Mouse (Mus musculus) forebrain, embryonic 12.5 days (tissue): Measurements from ENCODE around the gene Pkn3. TPM values are rescaled to one million over a fixed set of nuclear protein-coding genes. Genes with fewer than 3 reads are reported as not detected.

ENCODE experiments used
- ATAC-seq: fragments of 200-750 bp; cut with Nextera tagmentation; 2 replicates; pipeline ENCODE4 v1.8.0; 2017; ENCODE audit warnings: moderate TSS enrichment; ENCODE audit not compliant: low FRiP score
- H3K27ac ChIP-seq: fragments of 300-500 bp; sonication (generic); 2 replicates; pipeline ENCODE4 v1.5.1; 2016; ENCODE audit warnings: mild to moderate bottlenecking
- H3K27me3 ChIP-seq: fragments of 300-500 bp; sonication (generic); 2 replicates; pipeline ENCODE4 v1.6.1; 2016; ENCODE audit warnings: mild to moderate bottlenecking
- H3K36me3 ChIP-seq: fragments of 300-500 bp; sonication (generic); replicated peaks from 2 replicates; pipeline ENCODE4 v1.6.1; 2016; ENCODE audit warnings: mild to moderate bottlenecking
- H3K4me1 ChIP-seq: fragments of 300-500 bp; sonication (generic); 2 replicates; pipeline ENCODE4 v1.6.1; 2016
- H3K4me2 ChIP-seq: fragments of 300-500 bp; sonication (generic); 2 replicates; pipeline ENCODE4 v1.6.1; 2016; ENCODE audit warnings: mild to moderate bottlenecking, moderate library complexity
- H3K4me3 ChIP-seq: fragments of 300-500 bp; sonication (generic); replicated peaks from 2 replicates; pipeline ENCODE4 v1.5.1; 2016; ENCODE audit warnings: mild to moderate bottlenecking
- H3K9ac ChIP-seq: fragments of 300-500 bp; sonication (generic); 2 replicates; pipeline ENCODE4 v1.6.1; 2016; ENCODE audit warnings: mild to moderate bottlenecking
- H3K9me3 ChIP-seq: fragments of 300-500 bp; sonication (generic); 2 replicates; pipeline ENCODE4 v1.6.1; 2016
- WGBS: fragments of 180-500 bp; shearing (Covaris S2); methylation state at CpG from one replicate; pipeline ENCODE4 v1.1.7; 2016; 5-methylcytosine and 5-hydroxymethylcytosine counted together
- polyA plus RNA-seq: library from polyadenylated mRNA; unstranded; fragments of >200 nt; fragmentation: Nextera tagmentation; extraction: Ambion mirVana; gene quantifications from 2 replicates; pipeline ENCODE4 v1.2.1, GENCODE M21; 2016

Pkn3 gene
- polyA plus RNA-seq, 1 experiment from 2014 or later = 10.3 TPM

DNA sequence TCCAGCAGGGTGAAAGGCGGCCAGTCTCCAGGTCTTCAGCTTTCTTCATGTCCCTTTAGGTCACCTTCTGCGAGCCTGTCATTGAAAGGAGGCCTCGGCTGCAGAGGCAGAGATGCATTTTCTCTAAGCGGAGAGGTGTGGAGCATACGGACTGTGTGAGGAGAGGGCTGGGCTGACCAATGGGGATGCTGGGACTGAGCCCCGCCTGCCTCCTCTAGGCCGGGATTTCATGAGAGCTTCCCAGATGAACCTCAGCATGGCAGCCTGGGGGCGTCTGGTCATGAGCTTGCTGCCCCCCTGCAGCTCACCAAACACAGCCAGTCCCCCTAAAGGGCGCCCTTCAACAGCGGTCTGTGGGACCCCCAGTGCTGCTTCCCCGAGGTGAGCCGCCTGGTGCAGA is 7.1 kb downstream of the Pkn3 start:
- Histone ChIP-seq H3K4me2 (peak overlapping the region; percentile 35), H3K4me1 (peaks cover 10% of the 10 kb centered on the region), H3K9ac (peak overlapping the region; percentile 5; the same call in 1 of the 2 replicates), H3K27me3 (no peaks in the 10 kb centered on the region), H3K4me3 (peak overlapping the region; percentile 4; the same call in 1 of the 2 replicates), H3K9me3 (no peaks in the 10 kb centered on the region), H3K27ac (no peak overlapping the region), H3K36me3 (0 out of 2 replicates have a peak, but pooled peaks cover 3% of the 10 kb centered on the region)
- ATAC-seq = peak; percentile 49; the same call in 1 of the 2 replicates
- WGBS = 12% methylated on average over 12 of the region's 12 CpGs

DNA sequence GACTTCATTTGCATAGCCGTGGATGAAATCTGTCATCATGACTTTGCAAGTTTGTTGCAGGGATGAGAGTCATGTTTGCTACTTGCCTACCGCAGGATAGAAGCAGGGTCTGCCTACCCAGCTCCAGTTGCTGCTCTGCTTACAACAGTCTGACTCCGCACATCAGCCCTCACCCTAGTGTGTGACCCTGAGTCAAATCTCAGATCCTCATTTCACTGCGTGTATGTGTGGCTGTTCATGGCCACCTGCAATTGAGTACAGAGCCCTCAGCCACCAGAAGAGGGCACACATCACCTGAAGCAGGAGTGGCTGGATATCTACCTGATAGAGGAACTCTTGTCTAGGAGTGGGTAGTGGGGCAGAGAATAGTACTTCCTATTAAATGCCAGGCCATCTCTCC is 9.8 kb downstream of the Pkn3 start:
- Histone ChIP-seq H3K9ac (no peak overlapping the region), H3K27ac (no peak overlapping the region), H3K4me3 (no peak overlapping the region), H3K4me2 (no peak overlapping the region), H3K36me3 (peaks cover 14% of the 10 kb centered on the region), H3K9me3 (no peaks in the 10 kb centered on the region), H3K27me3 (no peaks in the 10 kb centered on the region), H3K4me1 (peaks cover 10% of the 10 kb centered on the region)
- ATAC-seq = no peak
- 95% methylated on average over 4 of the region's 4 CpGs for WGBS

DNA sequence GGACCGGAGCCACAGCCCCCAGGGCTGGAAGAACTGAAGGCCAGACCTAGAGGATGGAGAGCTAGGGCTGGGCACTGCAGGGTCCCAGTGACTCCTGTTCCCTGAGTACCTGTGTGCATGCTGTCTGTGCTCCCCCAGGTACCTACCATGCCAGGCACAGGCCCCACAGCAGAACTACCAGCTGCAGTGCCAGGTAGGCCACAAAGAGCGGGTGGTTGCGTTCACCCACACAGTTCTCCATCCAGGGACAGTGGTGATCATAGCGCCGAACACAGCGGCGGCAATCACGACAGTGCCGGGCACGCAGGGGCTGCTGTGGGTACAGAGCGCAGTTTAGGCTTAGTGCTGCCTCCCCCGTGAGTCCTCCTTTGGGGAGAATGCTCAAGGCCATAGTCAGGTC is 14.0 kb downstream of the Pkn3 start:
- Histone ChIP-seq H3K4me2 (no peak overlapping the region), H3K36me3 (peaks cover 14% of the 10 kb centered on the region), H3K4me3 (no peak overlapping the region), H3K4me1 (peaks cover 17% of the 10 kb centered on the region), H3K9me3 (no peaks in the 10 kb centered on the region), H3K9ac (no peak overlapping the region), H3K27ac (no peak overlapping the region), H3K27me3 (no peaks in the 10 kb centered on the region)
- no peak for ATAC-seq
- 91% methylated on average over 12 of the region's 12 CpGs for WGBS

DNA sequence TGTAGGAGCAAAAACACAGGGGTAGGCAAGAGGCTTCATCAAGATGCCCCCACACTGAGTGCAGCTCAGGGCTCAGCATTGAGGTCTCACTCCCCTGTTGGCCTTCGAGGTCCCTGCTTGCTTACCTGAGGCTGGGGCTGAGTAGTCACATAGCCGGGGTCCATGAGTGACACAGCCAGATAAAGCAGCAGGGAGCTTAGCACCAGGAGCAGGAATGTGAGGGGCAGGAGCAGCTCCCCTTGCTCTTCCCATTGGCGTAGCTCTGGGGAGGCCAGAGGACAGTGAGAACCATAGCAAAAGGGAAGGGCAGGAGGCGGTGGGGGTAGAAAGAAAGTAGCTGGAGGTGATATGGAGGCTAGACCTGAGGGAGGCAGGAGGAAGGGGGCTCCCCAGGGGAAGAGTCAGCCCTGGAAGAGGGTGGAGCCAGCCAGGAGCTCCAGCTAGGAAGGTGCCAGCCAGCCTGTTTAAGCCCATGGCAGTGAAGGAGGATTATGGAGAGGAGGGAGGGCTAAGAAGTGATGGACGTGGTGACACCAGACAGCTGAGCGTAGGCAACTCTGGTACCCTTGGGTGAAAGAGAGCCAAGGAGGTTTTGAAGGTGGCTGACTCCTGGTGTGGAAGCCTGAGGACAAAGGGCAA is 14.9 kb downstream of the Pkn3 start:
- H3K9me3 ChIP-seq = no peaks in the 10 kb centered on the region
- H3K4me2 ChIP-seq = peak overlapping the region; percentile 68
- H3K36me3 ChIP-seq = peaks cover 14% of the 10 kb centered on the region
- ATAC-seq = no peak
- peak overlapping the region; percentile 63; the same call in 1 of the 2 replicates for H3K9ac ChIP-seq
- 57% methylated on average over 6 of the region's 6 CpGs for WGBS
- H3K4me3 ChIP-seq = peak overlapping the region; percentile 63; the same call in 1 of the 2 replicates
- H3K27me3 ChIP-seq = no peaks in the 10 kb centered on the region
- peaks cover 17% of the 10 kb centered on the region for H3K4me1 ChIP-seq
- no peak overlapping the region for H3K27ac ChIP-seq

DNA sequence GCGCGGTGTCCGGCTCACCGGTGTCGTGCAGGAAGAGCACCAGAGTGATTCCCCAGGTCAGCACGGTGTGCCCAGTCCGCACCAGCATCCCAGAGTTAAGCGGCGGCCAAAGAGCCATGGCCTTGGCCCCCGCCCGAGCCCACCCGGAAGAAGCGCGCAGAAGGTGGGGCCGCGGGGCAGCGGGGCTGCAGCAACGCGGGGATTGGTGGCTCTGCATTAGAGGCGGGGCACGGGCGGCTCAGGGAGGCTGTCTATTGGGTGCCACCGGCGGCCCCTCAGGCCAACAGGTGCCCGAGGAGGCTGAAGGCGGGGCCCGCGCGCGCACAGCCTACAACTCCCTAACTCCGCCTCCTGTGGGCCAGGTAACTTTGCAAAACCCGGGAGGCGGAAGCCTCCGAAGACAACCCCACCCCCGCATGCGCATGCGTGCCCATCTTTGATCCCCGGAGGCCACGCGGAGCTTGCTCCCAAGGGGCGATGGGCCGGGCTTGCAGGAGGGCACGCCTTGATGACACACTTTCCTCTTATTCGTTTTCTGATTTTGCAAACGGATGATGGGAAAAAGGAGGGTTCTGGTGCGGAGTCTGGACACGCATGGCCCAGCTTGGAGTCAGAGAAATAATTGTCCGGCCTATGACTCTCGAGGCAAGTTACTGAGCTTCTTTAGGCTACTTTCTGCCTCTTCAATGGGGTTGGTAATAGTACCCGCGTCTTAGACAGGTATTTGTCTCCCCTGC is 16.2 kb downstream of the Pkn3 start, which contains the start of gene Zdhhc12:
Zdhhc12 (minus strand) TSS at position 178 of the 737 bp plus-strand sequence.
- H3K9me3 ChIP-seq = no peaks in the 10 kb centered on the region
- whole genome bisulfite sequencing = under 1% methylated on average over 43 of the region's 51 CpGs
- peak within 1 kb of the TSS; percentile 63 for H3K9ac ChIP-seq
- peak; percentile 97 for ATAC-seq
- H3K4me3 ChIP-seq = peak within 1 kb of the TSS; percentile 63
- H3K27ac ChIP-seq = peak within 1 kb of the TSS; percentile 38; the same call in 1 of the 2 replicates
- H3K4me2 ChIP-seq = peak within 1 kb of the TSS; percentile 68
- H3K4me1 ChIP-seq = peaks cover 17% of the 10 kb centered on the region
- H3K36me3 ChIP-seq = peaks cover 23% of the 10 kb centered on the region
- H3K27me3 ChIP-seq = no peaks in the 10 kb centered on the region

DNA sequence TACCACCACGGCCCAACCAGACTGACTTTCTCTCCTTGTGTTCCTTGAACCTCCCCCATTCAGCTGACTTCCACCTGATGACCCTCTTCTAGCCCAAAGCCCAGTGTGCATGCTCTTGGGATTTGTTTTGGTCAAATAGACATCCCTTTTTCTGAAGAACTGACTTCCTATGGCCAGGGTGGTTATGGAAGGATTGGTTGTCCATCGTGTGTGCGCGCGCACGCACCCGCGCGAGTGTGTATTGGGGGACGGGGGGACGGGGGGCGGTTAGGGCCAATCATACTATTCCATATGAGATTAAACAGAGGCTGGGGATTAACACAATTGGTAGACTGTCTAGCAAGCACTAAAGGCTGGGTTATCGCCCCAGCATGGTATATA is 16.7 kb downstream of the Pkn3 start:
- Histone ChIP-seq H3K27ac (0 out of 2 replicates have a peak overlapping the region, but pooled peaks have one; percentile 27), H3K9ac (peak overlapping the region; percentile 42), H3K4me2 (peak overlapping the region; percentile 68), H3K36me3 (peaks cover 29% of the 10 kb centered on the region), H3K9me3 (no peaks in the 10 kb centered on the region), H3K4me3 (peak overlapping the region; percentile 63), H3K27me3 (no peaks in the 10 kb centered on the region), H3K4me1 (peaks cover 17% of the 10 kb centered on the region)
- ATAC-seq = no peak
- WGBS = 1% methylated on average over 13 of the region's 13 CpGs

DNA sequence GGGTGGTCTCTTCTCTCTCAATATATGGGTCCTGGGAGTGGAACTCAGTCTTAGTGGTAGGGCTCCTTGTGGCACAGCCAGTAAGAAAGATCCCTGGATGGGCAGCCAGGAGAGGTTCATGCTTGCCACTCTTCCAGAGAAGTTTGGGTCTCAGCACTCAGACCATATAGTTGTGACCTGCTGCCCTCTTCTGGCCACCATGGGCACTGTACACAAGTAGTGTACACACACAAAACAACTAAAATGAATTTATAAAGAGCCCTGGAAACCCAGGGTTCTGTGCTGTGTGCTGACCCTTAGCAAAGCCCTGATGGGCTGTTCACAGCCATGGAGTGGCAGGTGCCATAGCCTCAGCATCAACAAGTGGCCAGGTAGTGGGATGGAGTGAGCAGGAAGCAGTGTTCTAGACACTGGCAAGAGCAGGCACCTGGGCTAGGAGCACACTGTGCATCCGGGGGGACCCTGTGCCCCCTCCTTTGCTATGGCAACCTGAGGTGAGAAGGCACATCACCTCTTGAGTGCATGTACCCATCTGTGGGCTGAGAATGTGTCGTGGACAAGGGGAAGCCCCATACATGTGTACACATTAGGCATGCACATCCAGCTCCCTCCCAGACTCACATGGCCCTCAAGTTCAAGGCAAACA is 18.5 kb downstream of the Pkn3 start:
- Histone ChIP-seq H3K9ac (no peak overlapping the region), H3K36me3 (peaks cover 38% of the 10 kb centered on the region), H3K4me2 (no peak overlapping the region), H3K9me3 (no peaks in the 10 kb centered on the region), H3K4me1 (peaks cover 17% of the 10 kb centered on the region), H3K4me3 (no peak overlapping the region), H3K27me3 (no peaks in the 10 kb centered on the region), H3K27ac (no peak overlapping the region)
- 72% methylated on average over 2 of the region's 2 CpGs for WGBS
- no peak for ATAC-seq

DNA sequence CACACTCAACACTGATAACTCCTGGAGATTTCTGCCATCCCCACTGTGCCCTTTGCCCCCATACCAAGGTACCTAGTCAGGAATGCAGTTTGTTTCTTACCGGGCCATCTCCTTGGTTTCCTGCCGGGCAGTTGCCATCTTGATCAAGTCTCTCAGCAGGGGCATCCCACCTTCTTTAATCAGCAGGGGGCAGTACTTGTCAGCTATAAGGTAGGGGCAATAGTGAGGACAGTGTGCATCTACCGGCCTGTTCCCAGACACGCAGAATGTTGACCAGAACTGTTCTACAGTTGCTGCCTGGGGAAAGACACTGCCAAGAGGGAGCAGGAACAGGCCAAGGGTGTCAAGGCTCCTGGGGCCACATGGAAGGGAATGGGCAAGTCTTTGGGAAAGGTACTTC is 22.7 kb downstream of the Pkn3 start:
- Histone ChIP-seq H3K36me3 (peaks cover 65% of the 10 kb centered on the region), H3K9ac (no peak overlapping the region), H3K27me3 (no peaks in the 10 kb centered on the region), H3K9me3 (no peaks in the 10 kb centered on the region), H3K4me3 (no peak overlapping the region), H3K27ac (no peak overlapping the region), H3K4me2 (no peak overlapping the region), H3K4me1 (no peaks in the 10 kb centered on the region)
- 77% methylated on average over 4 of the region's 4 CpGs for WGBS
- ATAC-seq = no peak

DNA sequence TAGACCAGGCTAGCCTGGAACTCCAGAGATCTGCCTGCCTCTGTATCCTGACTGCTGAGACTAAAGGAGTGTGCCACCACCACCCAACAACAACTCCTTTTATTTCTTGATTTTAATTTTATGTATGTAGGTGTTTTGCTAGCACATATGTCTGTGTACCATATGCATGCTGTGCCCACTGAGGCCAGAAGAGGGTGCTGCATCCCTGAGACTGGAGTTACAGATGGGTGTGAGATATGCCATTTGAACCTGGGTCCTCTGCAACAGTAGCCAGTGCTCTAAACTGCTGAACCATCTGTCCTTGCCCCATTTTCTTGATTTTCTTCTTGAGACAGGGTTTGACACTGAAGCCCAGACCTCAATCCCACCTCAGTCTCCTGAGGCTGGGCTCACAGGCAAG is 28.9 kb downstream of the Pkn3 start:
- Histone ChIP-seq H3K4me2 (no peak overlapping the region), H3K27me3 (no peaks in the 10 kb centered on the region), H3K9ac (no peak overlapping the region), H3K36me3 (peaks cover 83% of the 10 kb centered on the region), H3K9me3 (no peaks in the 10 kb centered on the region), H3K4me3 (no peak overlapping the region), H3K4me1 (no peaks in the 10 kb centered on the region), H3K27ac (no peak overlapping the region)
- no peak for ATAC-seq

DNA sequence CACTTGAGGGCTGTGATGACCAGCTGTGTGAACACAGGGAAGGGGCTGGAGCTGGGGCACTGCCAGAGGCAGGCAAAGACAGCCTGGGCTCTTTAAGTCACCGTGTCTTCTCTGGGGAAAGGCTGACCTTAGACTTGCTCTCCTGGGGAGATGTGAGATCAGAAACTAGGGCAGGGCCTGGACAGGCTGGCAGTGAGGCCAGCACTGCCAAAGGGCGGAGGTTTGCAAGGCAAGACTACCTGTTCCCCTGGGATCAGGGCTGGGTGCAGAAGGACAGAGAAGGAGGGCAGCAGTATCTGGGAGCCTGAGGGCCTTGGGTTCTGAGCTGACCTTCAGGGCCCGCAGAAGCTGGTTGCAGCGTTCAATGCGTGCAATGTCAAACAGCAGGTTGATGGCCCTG is 30.2 kb downstream of the Pkn3 start:
- H3K36me3 ChIP-seq = peaks cover 80% of the 10 kb centered on the region
- 91% methylated on average over 5 of the region's 5 CpGs for WGBS
- H3K9me3 ChIP-seq = no peaks in the 10 kb centered on the region
- no peak overlapping the region for H3K27ac ChIP-seq
- no peak overlapping the region for H3K4me3 ChIP-seq
- no peak overlapping the region for H3K9ac ChIP-seq
- no peak for ATAC-seq
- H3K4me2 ChIP-seq = no peak overlapping the region
- no peaks in the 10 kb centered on the region for H3K4me1 ChIP-seq
- H3K27me3 ChIP-seq = no peaks in the 10 kb centered on the region

DNA sequence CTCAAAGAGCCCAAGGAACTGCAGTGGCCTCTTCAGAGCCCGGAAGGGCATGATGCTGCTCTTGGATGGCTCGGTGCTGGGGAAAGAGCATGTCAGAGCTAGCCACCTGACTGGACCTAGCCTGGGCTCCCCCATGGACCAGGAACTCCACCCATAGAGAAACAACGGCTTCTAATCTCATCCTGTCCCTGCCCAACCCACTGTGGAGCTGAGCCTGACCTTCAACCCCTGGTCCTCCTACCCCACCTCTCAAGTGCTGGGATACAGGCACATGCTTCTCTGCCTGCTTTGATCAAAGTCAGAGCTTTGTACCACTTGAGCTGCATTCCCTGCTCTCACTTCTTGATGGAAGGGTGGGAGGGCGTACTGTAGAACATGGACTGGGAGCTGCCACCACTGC is 30.8 kb downstream of the Pkn3 start:
- H3K27me3 ChIP-seq = no peaks in the 10 kb centered on the region
- H3K9me3 ChIP-seq = no peaks in the 10 kb centered on the region
- H3K4me2 ChIP-seq = no peak overlapping the region
- no peak overlapping the region for H3K9ac ChIP-seq
- no peak overlapping the region for H3K27ac ChIP-seq
- WGBS = 89% methylated on average over 4 of the region's 4 CpGs
- ATAC-seq = no peak
- H3K4me1 ChIP-seq = no peaks in the 10 kb centered on the region
- peaks cover 80% of the 10 kb centered on the region for H3K36me3 ChIP-seq
- no peak overlapping the region for H3K4me3 ChIP-seq

DNA sequence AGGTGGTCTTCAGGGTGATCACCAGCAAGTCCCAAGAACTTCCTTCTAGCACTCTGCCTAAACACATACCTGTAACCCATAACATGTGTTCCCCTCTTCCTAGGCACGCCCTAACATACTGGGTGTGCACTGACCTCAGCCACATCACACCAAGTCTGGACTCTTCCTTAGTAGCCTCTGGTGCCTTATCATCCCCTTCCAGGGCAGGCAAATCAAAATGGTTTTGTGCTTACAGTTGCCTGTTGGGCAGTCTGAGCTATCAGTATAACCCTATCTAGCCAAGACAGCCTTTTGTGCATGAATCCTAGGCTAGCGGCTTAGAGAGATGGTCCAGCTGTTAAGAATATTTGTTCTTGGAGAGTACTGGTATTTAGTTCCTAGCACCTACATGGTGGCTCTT is 34.0 kb downstream of the Pkn3 start:
- H3K4me1 ChIP-seq = no peaks in the 10 kb centered on the region
- H3K9ac ChIP-seq = no peak overlapping the region
- no peak overlapping the region for H3K4me3 ChIP-seq
- ATAC-seq = no peak
- no peak overlapping the region for H3K27ac ChIP-seq
- peaks cover 58% of the 10 kb centered on the region for H3K36me3 ChIP-seq
- 95% methylated on average over 2 of the region's 2 CpGs for WGBS
- no peaks in the 10 kb centered on the region for H3K9me3 ChIP-seq
- H3K4me2 ChIP-seq = no peak overlapping the region
- H3K27me3 ChIP-seq = no peaks in the 10 kb centered on the region
